Mouse (Mus musculus) thymus, adult 2 months (tissue): ENCODE results near the gene Nop9. TPM values are rescaled to one million over a fixed set of nuclear protein-coding genes. Genes with fewer than 3 reads are reported as not detected.

Experiments
- DNase-seq: peaks from one replicate; pipeline ENCODE4 v3.0.0; 2021
- H3K27ac ChIP-seq: fragments of 200-500 bp; 2 replicates; pipeline ENCODE4 v1.5.1; 2012; ENCODE audit warnings: low read length, control low read depth; ENCODE audit not compliant: control insufficient read depth, insufficient read depth
- H3K27me3 ChIP-seq: fragments of 200-500 bp; 2 replicates; pipeline ENCODE4 v1.6.1; 2012; ENCODE audit warnings: mild to moderate bottlenecking, low read length, moderate library complexity, mixed read lengths; ENCODE audit not compliant: control insufficient read depth, insufficient read depth
- H3K36me3 ChIP-seq: fragments of 200-500 bp; 2 replicates; pipeline ENCODE4 v1.6.1; 2012; ENCODE audit warnings: mild to moderate bottlenecking, low read length, moderate library complexity; ENCODE audit not compliant: control insufficient read depth, insufficient read depth
- H3K4me1 ChIP-seq: fragments of 200-500 bp; replicated peaks from 2 replicates; pipeline ENCODE4 v1.6.1; 2012; ENCODE audit warnings: low read length; ENCODE audit not compliant: control insufficient read depth, insufficient read depth
- H3K4me3 ChIP-seq: fragments of 200-500 bp; 2 replicates; pipeline ENCODE4 v1.5.1; 2012; ENCODE audit warnings: mild to moderate bottlenecking, low read length, control low read depth, moderate library complexity; ENCODE audit not compliant: control insufficient read depth, insufficient read depth
- CTCF ChIP-seq: fragments of 200-500 bp; IDR thresholded peaks from 2 replicates; pipeline ENCODE4 v1.5.1; 2012; ENCODE audit warnings: mild to moderate bottlenecking, control low read depth, low read length, moderate library complexity, borderline replicate concordance; ENCODE audit not compliant: control insufficient read depth, poor library complexity, insufficient read depth; ENCODE audit errors: extremely low read depth
- POLR2A ChIP-seq: fragments of 200-500 bp; IDR thresholded peaks from 2 replicates; pipeline ENCODE4 v1.6.1; 2012; ENCODE audit warnings: mild to moderate bottlenecking, low read length, control low read depth, moderate library complexity; ENCODE audit not compliant: control insufficient read depth, poor library complexity, insufficient read depth; ENCODE audit errors: extremely low read depth
- WGBS: fragments of 180-500 bp; shearing (Covaris S2); methylation state at CpG from one replicate; pipeline ENCODE4 v1.1.7; 2018; 5-methylcytosine and 5-hydroxymethylcytosine counted together
- polyA plus RNA-seq: library from polyadenylated mRNA; depleted of rRNA; stranded (reverse); fragments of >200 nt; gene quantifications from 2 replicates; pipeline ENCODE4 v1.2.3, GENCODE M21; 2012

Nop9 gene
- polyA plus RNA-seq, 1 experiment, result 41.5 TPM

DNA sequence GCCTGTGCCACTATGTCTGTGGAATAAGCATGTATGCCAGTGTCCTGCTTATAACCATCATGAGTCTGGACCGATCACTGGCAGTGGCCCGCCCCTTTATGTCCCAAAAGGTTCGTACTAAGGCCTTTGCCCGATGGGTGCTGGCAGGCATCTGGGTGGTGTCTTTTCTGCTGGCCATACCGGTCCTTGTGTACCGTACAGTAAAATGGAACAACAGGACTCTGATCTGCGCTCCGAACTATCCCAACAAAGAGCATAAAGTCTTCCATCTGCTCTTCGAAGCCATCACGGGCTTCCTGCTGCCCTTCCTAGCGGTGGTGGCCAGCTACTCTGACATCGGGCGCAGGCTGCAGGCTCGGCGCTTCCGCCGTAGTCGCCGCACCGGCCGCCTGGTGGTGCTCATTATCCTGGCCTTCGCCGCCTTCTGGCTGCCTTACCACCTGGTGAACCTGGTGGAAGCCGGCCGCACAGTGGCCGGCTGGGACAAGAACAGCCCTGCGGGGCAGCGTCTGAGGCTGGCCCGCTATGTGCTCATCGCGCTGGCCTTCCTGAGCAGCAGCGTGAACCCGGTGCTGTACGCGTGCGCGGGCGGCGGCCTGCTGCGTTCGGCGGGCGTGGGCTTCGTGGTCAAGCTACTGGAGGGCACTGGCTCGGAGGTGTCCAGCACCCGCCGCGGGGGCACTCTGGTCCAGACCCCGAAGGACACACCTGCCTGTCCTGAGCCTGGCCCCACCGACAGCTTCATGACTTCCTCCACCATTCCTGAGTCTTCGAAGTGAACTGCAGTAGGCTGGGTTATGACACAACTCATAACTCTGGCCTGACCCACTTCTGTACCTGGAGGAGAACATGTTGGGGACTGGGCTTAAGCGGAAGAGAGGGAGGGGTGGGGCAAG is 22.3 kb downstream of the Nop9 start:
- TF ChIP-seq CTCF (no peak), POLR2A (no peak)

DNA sequence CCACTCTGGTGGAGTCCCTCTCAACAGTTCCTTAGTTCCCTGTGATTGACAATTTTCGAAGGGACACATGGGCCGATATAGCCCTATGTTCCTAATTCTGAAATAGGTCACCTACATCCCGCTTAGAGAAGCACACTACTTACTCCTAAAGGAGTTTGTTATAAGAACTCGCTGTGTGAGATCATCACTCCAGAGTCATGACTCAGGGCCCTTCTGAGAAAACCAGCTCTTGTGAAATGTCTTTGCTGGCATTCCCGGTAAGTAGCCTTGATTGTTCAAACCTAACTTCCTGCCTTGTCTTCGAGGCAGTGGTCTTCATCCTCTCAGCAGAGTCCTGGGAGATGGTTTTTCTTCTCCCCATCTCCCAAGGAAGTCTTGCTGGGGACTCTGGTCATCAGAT is 23.1 kb downstream of the Nop9 start:
- Histone ChIP-seq H3K4me3 (no peak overlapping the region), H3K27ac (no peak overlapping the region), H3K4me1 (0 out of 2 replicates have a peak, but pooled peaks cover 4% of the 10 kb centered on the region), H3K27me3 (peaks cover 4% of the 10 kb centered on the region; the same call in 1 of the 2 replicates), H3K36me3 (no peaks in the 10 kb centered on the region)
- no peak for TF ChIP-seq CTCF
- TF ChIP-seq POLR2A, result no peak
- WGBS, result 90% methylated on average over 6 of the region's 6 CpGs
- no peak for DNase-seq

More for the DNA sequence above, 22.3 kb downstream of the Nop9 start:
- no peaks in the 10 kb centered on the region for H3K36me3 ChIP-seq
- no peak for DNase-seq
- 18% methylated on average over 52 of the region's 52 CpGs for WGBS
- H3K4me3 ChIP-seq, result no peak overlapping the region
- peaks cover 4% of the 10 kb centered on the region; the same call in 1 of the 2 replicates for H3K27me3 ChIP-seq
- no peak overlapping the region for H3K27ac ChIP-seq
- peaks cover 4% of the 10 kb centered on the region; the same call in 1 of the 2 replicates for H3K4me1 ChIP-seq

DNA sequence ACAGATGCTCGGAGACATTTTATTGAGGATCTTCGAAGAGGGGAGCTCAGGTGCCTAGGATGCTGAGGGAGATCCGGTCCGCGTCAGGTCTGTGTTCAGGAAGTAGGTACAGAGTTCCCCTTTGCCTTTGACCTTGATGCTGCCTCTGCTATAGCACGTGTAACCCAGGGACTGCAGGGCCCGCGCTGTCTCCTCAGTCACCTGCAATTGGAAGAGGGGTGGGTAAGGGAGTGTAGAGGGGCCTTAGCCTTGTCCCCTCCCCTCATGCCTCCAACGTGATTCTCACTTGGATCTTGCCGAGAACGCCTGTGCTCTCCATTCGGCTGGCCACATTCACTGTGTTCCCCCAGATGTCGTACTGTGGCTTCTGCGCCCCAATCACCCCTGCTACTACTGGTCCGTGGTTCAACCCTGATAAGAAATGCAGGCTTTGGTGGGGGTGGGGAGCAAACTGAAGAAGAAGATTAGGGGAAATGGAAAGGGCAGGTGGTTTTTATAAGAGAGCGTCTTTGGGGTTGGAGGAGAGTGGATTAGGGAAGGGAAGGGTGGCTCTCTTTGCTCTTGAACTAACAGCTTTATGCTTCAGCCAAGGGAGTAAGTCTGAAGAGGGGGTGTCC is 23.7 kb downstream of the Nop9 start:
- Histone ChIP-seq H3K4me1 (0 out of 2 replicates have a peak, but pooled peaks cover 4% of the 10 kb centered on the region), H3K27ac (no peak overlapping the region), H3K36me3 (no peaks in the 10 kb centered on the region), H3K4me3 (no peak overlapping the region), H3K27me3 (peaks cover 2% of the 10 kb centered on the region; the same call in 1 of the 2 replicates)
- DNase-seq, result no peak
- 52% methylated on average over 16 of the region's 16 CpGs for WGBS
- no peak for TF ChIP-seq POLR2A
- TF ChIP-seq CTCF, result no peak

DNA sequence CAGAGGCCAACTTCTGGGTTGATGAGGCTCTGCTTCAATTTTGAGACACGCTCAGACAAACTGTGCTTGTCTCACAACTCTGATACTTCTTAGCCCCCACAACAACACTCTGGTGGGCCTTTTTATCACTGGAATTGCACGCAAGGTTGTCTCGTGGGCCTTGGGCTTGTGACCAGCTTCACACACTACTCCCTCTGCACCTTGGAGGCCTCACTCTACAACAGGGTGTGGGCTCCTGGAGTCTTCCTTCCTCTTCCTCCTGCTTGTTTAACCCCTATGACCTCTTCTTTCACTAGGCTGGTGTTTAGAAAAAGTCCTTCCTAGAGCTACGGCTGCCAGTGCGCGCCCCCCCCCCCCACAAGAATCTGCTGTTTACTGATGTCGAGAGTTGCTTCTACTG is 31.2 kb downstream of the Nop9 start:
- H3K4me3 ChIP-seq, result no peak overlapping the region
- H3K36me3 ChIP-seq, result no peaks in the 10 kb centered on the region
- no peaks in the 10 kb centered on the region for H3K27me3 ChIP-seq
- DNase-seq, result no peak
- WGBS, result 81% methylated on average over 7 of the region's 7 CpGs
- TF ChIP-seq CTCF (no peak), POLR2A (no peak)
- no peaks in the 10 kb centered on the region for H3K4me1 ChIP-seq
- no peak overlapping the region for H3K27ac ChIP-seq

DNA sequence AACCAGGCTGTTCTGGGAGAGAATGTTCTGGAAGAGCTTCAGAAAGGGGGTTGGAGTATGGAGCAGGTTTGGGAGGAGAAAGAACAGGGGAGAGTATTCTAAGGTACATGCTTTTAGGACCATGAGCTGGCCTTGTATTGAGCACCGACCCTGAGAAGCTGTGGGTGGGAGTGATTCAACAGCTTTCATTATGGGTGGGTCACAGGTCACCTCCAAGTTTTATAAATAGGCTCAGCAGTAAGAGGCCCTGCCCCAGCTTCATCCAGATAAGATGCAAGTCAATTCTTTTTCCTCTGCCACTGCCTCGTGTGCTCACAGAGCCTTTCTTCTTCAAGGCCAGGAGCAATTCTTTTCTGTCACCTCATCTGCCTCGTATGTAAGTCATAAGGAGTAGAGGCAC is 31.7 kb downstream of the Nop9 start:
- Histone ChIP-seq H3K27ac (no peak overlapping the region), H3K4me1 (no peaks in the 10 kb centered on the region), H3K4me3 (no peak overlapping the region), H3K27me3 (no peaks in the 10 kb centered on the region), H3K36me3 (no peaks in the 10 kb centered on the region)
- no peak for DNase-seq
- no peak for TF ChIP-seq CTCF
- no peak for TF ChIP-seq POLR2A
- 48% methylated on average over 3 of the region's 3 CpGs for WGBS

DNA sequence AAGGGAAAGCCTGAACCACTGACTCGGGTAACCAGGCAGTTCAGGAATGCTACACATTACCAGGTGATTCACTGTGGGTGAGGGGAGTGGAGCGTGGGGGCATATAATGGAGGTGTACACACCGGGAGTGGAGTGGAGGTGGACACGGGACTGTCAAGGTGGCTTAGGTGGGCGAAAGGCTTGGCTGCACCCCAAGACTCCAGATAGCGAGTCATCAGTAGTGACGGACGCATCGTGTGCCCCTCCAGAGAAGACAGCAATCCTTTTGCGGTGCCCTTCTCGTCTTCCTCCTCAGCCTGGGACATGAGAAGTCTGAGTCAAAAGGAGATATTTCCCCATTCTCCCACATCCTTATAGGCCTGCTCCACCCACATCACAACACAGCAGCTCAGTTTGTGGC is 32.3 kb downstream of the Nop9 start:
- Histone ChIP-seq H3K4me3 (no peak overlapping the region), H3K27ac (no peak overlapping the region), H3K27me3 (no peaks in the 10 kb centered on the region), H3K36me3 (no peaks in the 10 kb centered on the region), H3K4me1 (no peaks in the 10 kb centered on the region)
- no peak for TF ChIP-seq CTCF
- 85% methylated on average over 11 of the region's 11 CpGs for WGBS
- DNase-seq, result no peak
